Mouse (Mus musculus) MEL (cell line): ENCODE results near the gene Capn9.

ENCODE experiments used
- EP300 ChIP-seq, 2 experiments: IDR thresholded peaks; 2 replicates each; pipeline ENCODE4 v1.6.1; 2011; ENCODE audit warnings: improper control_type of control experiment in 2 of 2, low read length in 2 of 2, low read depth in 1 of 2, mild to moderate bottlenecking in 1 of 2
- GATA1 ChIP-seq: IDR thresholded peaks from 2 replicates; pipeline ENCODE4 v1.6.1; 2011; ENCODE audit warnings: low read depth, low read length, improper control_type of control experiment
- MAZ ChIP-seq: IDR thresholded peaks from 2 replicates; pipeline ENCODE4 v1.6.1; 2012; ENCODE audit warnings: low read depth, mild to moderate bottlenecking, inconsistent platforms, low read length, improper control_type of control experiment
- USF1 ChIP-seq: IDR thresholded peaks from 2 replicates; pipeline ENCODE4 v1.6.1; 2014; ENCODE audit warnings: low read depth, mild to moderate bottlenecking, inconsistent platforms, low read length, improper control_type of control experiment, moderate library complexity
- ZC3H11A ChIP-seq: IDR thresholded peaks from 2 replicates; pipeline ENCODE4 v1.6.1; 2012; ENCODE audit warnings: low read depth, mild to moderate bottlenecking, inconsistent platforms, low read length, improper control_type of control experiment

- TF ChIP-seq MAZ (no peak), USF1 (no peak), EP300 (IDR thresholded peaks at IDR 0.05; ENCODE audit: low read depth in 1 of 2, low read length in 2 of 2) (no peak), GATA1 (no peak), ZC3H11A (no peak)
Measured at GRCm38 (mm10) chr8:124608972-124609353, 33.1 kb downstream of the Capn9 start.
